Mouse (Mus musculus) forebrain, embryonic 11.5 days (tissue): ENCODE measurements around the gene Camkk2. TPM values are rescaled to one million over a fixed set of nuclear protein-coding genes. Genes with fewer than 3 reads are reported as not detected.
A peak's percentile ranks its signal among the peaks of the same experiment; 100 is the strongest.

Experiments
- ATAC-seq: fragments of 200-750 bp; cut with Nextera tagmentation; replicated peaks from 2 replicates; pipeline ENCODE4 v1.8.0; 2017; ENCODE audit warnings: moderate TSS enrichment; ENCODE audit not compliant: low FRiP score
- DNase-seq: peaks from one replicate; pipeline ENCODE4 v3.0.0-alpha.2; 2017; ENCODE audit warnings: low spot score
- H3K27ac ChIP-seq: fragments of 300-500 bp; sonication (generic); 2 replicates; pipeline ENCODE4 v1.5.1; 2014; ENCODE audit warnings: low read depth, low read length
- H3K27me3 ChIP-seq: fragments of 300-500 bp; sonication (generic); 2 replicates; pipeline ENCODE4 v1.6.1; 2014; ENCODE audit warnings: mild to moderate bottlenecking, low read length, mixed read lengths; ENCODE audit not compliant: control insufficient read depth, insufficient read depth
- H3K36me3 ChIP-seq: fragments of 300-500 bp; sonication (generic); 2 replicates; pipeline ENCODE4 v1.6.1; 2014; ENCODE audit warnings: mild to moderate bottlenecking, low read length, moderate library complexity, mixed read lengths; ENCODE audit not compliant: control insufficient read depth, insufficient read depth
- H3K4me1 ChIP-seq: fragments of 300-500 bp; sonication (generic); replicated peaks from 2 replicates; pipeline ENCODE4 v1.6.1; 2014; ENCODE audit warnings: low read length, mixed read lengths; ENCODE audit not compliant: control insufficient read depth, insufficient read depth
- H3K4me2 ChIP-seq: fragments of 300-500 bp; sonication (generic); 2 replicates; pipeline ENCODE4 v1.6.1; 2014; ENCODE audit warnings: low read depth, mild to moderate bottlenecking, low read length, moderate library complexity, mixed read lengths; ENCODE audit not compliant: severe bottlenecking
- H3K4me3 ChIP-seq: fragments of 300-500 bp; sonication (generic); 2 replicates; pipeline ENCODE4 v1.5.1; 2014; ENCODE audit warnings: low read depth, low read length
- H3K9ac ChIP-seq: fragments of 300-500 bp; sonication (generic); 2 replicates; pipeline ENCODE4 v1.6.1; 2014; ENCODE audit warnings: low read length
- H3K9me3 ChIP-seq: fragments of 300-500 bp; sonication (generic); 2 replicates; pipeline ENCODE4 v1.6.1; 2016; ENCODE audit warnings: low read length, mixed read lengths; ENCODE audit not compliant: control insufficient read depth
- WGBS: fragments of 180-500 bp; shearing (Covaris S2); extraction: QIAGEN DNeasy Blood & Tissue Kit; methylation state at CpG from one replicate; pipeline ENCODE4 v1.1.7; 2014; 5-methylcytosine and 5-hydroxymethylcytosine counted together
- polyA plus RNA-seq: library from polyadenylated mRNA; unstranded; fragments of >200 nt; fragmentation: Nextera tagmentation; extraction: Ambion mirVana; gene quantifications from 2 replicates; pipeline ENCODE4 v1.2.1, GENCODE M21; 2014

Camkk2 gene
- 24.4 and 26.3 TPM in 2 replicates for polyA plus RNA-seq

DNA sequence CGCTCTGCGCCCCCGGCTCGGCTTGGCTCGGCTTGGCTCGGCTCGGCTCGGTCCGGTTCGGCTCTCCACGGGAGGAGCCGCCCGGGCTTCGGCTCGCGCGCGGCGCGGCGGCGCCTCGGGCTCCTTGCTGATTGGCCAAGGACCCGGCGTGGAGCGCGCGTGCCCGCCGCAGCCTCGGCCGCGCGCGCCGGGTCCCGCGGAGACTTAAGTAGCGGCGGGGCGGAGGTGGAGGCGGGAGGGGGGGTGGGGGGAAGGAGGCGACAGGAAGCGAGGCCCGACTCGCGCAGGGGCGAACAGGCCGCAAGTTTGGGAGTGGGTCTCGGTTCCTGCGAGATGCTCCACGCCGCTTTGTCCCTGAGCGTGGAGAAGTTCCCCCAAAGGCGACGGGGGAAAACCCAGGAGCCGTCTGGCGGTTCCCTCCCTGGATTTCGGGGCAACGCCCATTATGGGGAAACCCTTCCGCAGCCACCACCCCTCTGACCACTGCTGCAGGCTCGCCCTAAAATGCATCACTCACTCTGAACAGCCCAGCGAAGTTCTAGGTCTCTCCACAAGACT is at the start of gene Camkk2:
Gene Camkk2 (minus strand): TSS at position 133 of the 558 bp plus-strand sequence.
- no peaks in the 10 kb centered on the region for H3K36me3 ChIP-seq
- no peaks in the 10 kb centered on the region for H3K27me3 ChIP-seq
- no peaks in the 10 kb centered on the region for H3K9me3 ChIP-seq
- H3K4me3 ChIP-seq: peak within 1 kb of the TSS; percentile 92
- ATAC-seq: peak; percentile 81
- peak within 1 kb of the TSS; percentile 97 for H3K4me2 ChIP-seq
- H3K27ac ChIP-seq: no peak within 1 kb of the TSS
- peaks cover 4% of the 10 kb centered on the region for H3K4me1 ChIP-seq
- peak; percentile 90 for DNase-seq
- peak within 1 kb of the TSS; percentile 84 for H3K9ac ChIP-seq
- under 1% methylated on average over 43 of the region's 63 CpGs for WGBS

DNA sequence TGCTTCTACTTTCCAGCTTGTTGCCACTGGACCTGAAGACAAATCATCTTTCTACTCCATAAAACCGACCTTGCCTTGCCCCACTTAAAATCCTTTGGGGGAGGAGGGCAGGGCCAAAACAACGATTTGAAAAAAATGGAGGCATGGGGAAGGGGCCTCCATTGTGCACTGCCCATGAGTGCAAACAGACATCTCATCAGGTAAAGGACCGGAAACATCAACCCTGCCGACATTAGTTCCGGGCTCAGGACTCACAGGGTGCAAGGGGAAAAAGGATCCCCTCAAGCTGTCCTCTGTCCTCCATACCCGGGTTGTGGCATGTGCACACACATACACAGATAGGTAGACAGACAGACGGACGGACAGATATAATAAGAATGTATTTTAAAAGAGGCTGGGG is 45.9 kb upstream of the Camkk2 start:
- WGBS: 84% methylated on average over 8 of the region's 8 CpGs
- Histone ChIP-seq H3K4me1 (peaks cover 1% of the 10 kb centered on the region; the same call in 1 of the 2 replicates), H3K4me2 (no peak overlapping the region), H3K9ac (no peak overlapping the region), H3K4me3 (no peak overlapping the region), H3K27ac (no peak overlapping the region), H3K9me3 (no peaks in the 10 kb centered on the region), H3K27me3 (no peaks in the 10 kb centered on the region), H3K36me3 (no peaks in the 10 kb centered on the region)
- DNase-seq (no peak), ATAC-seq (no peak)

DNA sequence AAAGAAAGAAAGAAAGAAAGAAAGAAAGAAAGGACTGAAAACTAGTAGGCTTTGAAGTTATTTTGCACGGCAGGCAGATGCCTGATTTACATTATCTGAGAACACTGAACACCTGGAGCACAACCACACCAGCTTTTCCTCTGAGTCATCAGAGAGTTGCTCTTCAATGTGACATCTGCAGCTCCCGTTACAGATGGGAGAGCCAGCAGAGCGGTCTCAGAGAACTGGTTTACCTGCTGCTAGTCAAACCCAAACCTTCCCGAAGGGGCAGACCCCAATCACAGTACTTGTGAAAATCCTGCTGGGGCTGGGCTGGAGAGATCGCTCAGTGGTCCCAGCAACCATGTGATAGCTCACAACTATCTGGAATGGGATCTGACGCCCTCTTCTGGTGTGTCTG is 45.2 kb upstream of the Camkk2 start:
- no peak overlapping the region for H3K27ac ChIP-seq
- no peak for DNase-seq
- H3K4me2 ChIP-seq: no peak overlapping the region
- no peak overlapping the region for H3K4me3 ChIP-seq
- H3K36me3 ChIP-seq: no peaks in the 10 kb centered on the region
- H3K9me3 ChIP-seq: no peaks in the 10 kb centered on the region
- WGBS: 77% methylated on average over 6 of the region's 6 CpGs
- no peak overlapping the region for H3K9ac ChIP-seq
- ATAC-seq: no peak
- peaks cover 4% of the 10 kb centered on the region; the same call in 1 of the 2 replicates for H3K4me1 ChIP-seq
- H3K27me3 ChIP-seq: no peaks in the 10 kb centered on the region

DNA sequence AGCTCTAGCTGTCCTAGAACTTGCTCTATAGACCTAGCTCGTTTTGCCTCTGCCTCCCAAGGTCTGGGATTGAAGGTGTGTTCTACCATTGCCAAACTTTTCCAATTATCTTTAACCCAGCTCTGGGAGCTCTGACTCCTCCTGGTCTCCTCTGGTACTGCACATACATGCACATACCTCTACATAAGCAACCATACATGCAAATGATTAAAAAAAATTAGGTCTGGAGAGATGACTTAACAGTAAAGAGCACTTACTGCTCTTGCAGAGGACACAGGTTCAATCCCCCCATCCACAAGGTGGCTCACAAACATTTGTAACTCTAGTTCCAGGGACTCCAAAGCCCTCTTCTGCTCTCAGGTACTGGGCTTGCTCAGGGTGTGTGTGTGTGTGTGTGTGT is 44.8 kb upstream of the Camkk2 start:
- no peak for ATAC-seq
- H3K9me3 ChIP-seq: no peaks in the 10 kb centered on the region
- no peak overlapping the region for H3K9ac ChIP-seq
- WGBS: 76% methylated on average over 1 of the region's 1 CpGs
- H3K4me2 ChIP-seq: no peak overlapping the region
- no peak for DNase-seq
- H3K27ac ChIP-seq: no peak overlapping the region
- peaks cover 4% of the 10 kb centered on the region; the same call in 1 of the 2 replicates for H3K4me1 ChIP-seq
- no peaks in the 10 kb centered on the region for H3K27me3 ChIP-seq
- no peaks in the 10 kb centered on the region for H3K36me3 ChIP-seq
- H3K4me3 ChIP-seq: no peak overlapping the region

DNA sequence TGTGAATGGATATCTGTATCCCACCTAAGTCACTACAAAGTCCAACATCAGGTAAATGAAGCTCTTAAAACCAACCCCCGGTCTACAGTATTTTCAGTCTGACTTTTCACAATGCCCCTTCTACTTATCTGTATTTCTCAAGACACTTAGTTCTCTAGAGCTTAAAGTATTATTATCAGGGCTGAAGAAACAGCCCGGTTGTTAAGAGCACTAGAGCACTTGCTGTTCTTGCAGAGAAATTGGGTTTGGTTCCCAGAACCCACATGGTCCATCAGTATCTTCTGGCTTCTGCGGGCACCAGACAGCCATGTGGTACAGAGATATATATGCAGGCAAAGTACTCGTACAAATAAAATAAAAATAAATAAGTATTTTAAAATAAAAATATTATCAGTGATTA is 43.2 kb upstream of the Camkk2 start:
- peaks cover 10% of the 10 kb centered on the region; the same call in 1 of the 2 replicates for H3K36me3 ChIP-seq
- no peak overlapping the region for H3K4me3 ChIP-seq
- no peak overlapping the region for H3K4me2 ChIP-seq
- H3K9me3 ChIP-seq: no peaks in the 10 kb centered on the region
- DNase-seq: no peak
- H3K27ac ChIP-seq: no peak overlapping the region
- WGBS: 87% methylated on average over 4 of the region's 4 CpGs
- no peak overlapping the region for H3K9ac ChIP-seq
- peaks cover 4% of the 10 kb centered on the region; the same call in 1 of the 2 replicates for H3K4me1 ChIP-seq
- no peaks in the 10 kb centered on the region for H3K27me3 ChIP-seq
- no peak for ATAC-seq

DNA sequence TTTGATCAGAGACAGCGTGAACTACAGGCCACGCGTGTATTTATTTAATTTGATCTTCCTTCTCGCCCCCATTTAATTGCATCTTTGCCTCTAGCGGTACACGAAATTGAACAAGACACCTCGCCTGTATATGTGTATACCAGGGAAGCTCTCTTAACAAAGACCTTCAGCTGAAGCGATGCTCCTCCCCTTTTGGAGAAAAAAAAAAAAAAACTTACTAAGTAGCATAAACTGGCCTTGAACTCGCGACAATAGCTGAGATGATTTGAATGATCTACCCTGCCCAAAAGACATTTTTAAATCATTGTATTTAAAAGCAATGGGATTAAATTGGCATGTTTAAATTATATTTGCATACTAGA is 42.3 kb upstream of the Camkk2 start:
- Histone ChIP-seq H3K27me3 (no peaks in the 10 kb centered on the region), H3K36me3 (peaks cover 10% of the 10 kb centered on the region; the same call in 1 of the 2 replicates), H3K9ac (peak overlapping the region; percentile 85), H3K27ac (peak overlapping the region; percentile 88), H3K4me3 (peak overlapping the region; percentile 79), H3K9me3 (no peaks in the 10 kb centered on the region), H3K4me1 (peaks cover 4% of the 10 kb centered on the region; the same call in 1 of the 2 replicates), H3K4me2 (peak overlapping the region; percentile 59; the same call in 1 of the 2 replicates)
- WGBS: 0% methylated on average over 10 of the region's 10 CpGs
- peak; percentile 63; the same call in 1 of the 2 replicates for ATAC-seq
- no peak for DNase-seq

DNA sequence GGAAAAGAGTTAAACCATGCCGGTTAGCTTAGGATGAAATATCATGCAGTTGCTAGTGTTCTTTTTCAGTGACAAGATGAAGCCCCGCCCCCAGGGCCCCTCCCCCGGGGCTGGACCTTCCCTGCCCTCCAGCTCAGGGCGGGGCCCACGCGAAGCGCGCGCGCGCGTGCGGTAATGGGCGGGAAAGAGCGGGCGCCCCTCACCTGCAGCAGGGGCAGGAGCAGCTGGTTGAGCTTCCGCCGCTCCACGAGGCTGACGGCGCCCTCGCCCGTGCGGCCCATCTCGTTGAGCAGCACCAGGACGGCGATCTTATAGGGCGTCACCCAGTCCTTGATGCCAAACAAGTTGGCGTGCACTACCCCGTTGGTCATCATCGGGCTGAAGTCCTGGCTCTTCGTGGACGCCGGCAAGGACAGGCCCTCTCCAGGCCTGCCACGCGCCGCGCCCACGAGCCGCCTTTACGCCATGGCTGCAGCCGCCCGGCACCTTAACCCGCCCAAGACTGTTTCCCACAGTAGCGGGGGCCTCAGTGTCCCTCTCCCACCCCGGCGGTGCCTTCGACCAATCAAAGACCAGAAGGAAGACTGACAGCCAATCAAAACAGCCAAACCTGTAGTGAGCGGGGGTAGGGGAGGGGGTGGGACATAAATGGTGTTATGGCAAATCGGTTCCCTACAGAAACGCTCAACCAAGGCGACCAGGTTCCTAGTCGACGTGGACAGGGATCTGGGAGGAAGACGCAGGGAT is 41.7 kb upstream of the Camkk2 start, which contains the start of gene Anapc5:
Gene Anapc5 (minus strand): TSS at position 563 of the 747 bp plus-strand sequence.
- ATAC-seq: peak; percentile 99
- Histone ChIP-seq H3K27ac (peak within 1 kb of the TSS; percentile 88), H3K27me3 (no peaks in the 10 kb centered on the region), H3K36me3 (peaks cover 10% of the 10 kb centered on the region; the same call in 1 of the 2 replicates), H3K4me3 (peak within 1 kb of the TSS; percentile 79), H3K4me1 (peaks cover 4% of the 10 kb centered on the region; the same call in 1 of the 2 replicates), H3K4me2 (peak within 1 kb of the TSS; percentile 59), H3K9ac (peak within 1 kb of the TSS; percentile 85), H3K9me3 (no peaks in the 10 kb centered on the region)
- under 1% methylated on average over 55 of the region's 55 CpGs for WGBS
- peak; percentile 96 for DNase-seq

DNA sequence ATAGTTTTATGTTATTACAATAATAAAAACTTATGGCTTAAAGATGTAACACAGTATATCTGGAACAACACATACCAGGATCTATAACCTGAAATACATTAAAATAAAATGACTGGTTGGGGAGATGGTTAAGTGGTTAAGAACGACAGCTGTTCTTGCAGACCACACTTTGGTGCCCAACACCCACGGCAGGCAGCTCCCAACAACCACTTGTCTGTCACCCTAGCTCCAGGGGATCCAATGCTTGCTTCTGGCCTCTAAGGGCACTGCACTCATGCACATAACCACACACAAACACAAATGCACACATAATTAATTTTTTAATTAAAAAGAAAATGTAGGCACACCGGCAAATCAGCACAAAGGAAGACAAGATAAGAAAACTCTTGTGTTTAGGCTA is 33.5 kb upstream of the Camkk2 start:
- DNase-seq: no peak
- Histone ChIP-seq H3K4me1 (no peaks in the 10 kb centered on the region), H3K4me2 (no peak overlapping the region), H3K9ac (no peak overlapping the region), H3K27me3 (no peaks in the 10 kb centered on the region), H3K4me3 (no peak overlapping the region), H3K27ac (no peak overlapping the region), H3K9me3 (no peaks in the 10 kb centered on the region), H3K36me3 (peaks cover 16% of the 10 kb centered on the region; the same call in 1 of the 2 replicates)
- 90% methylated on average over 3 of the region's 3 CpGs for WGBS
- no peak for ATAC-seq
